ENCODE assay signal across 11 mouse cellular contexts in genomic region chr1:80213146-80213545, GRCm38 (mm10). TPM values are rescaled to one million over a fixed set of nuclear protein-coding genes. Genes with fewer than 3 reads are reported as not detected.
A peak's percentile ranks its signal among the peaks of the same experiment; 100 is the strongest.
DNase-seq lines count a peak whose midpoint lies in the region; ATAC-seq lines count a peak whose summit lies in the region.
"Had no signal": no experiment of that assay in that cellular context is flagged by ENCODE, and none has a peak within 500 bp of the region (broad histone marks: within the 10 kb centered on the region; RNA-seq: fewer than 3 reads in every experiment).

No protein-coding gene starts in this region.

- H3K4me1 ChIP-seq in kidney, embryonic 14.5 days (ENCODE audit: control insufficient read depth, insufficient read depth, low read length) = no peaks in the 10 kb centered on the region
- H3K4me1 ChIP-seq in embryonic facial prominence, embryonic 15.5 days = no peaks in the 10 kb centered on the region
- H3K4me1 ChIP-seq: liver, embryonic 12.5 days; midbrain, embryonic 15.5 days had no signal

- 80% methylated on average over 10 of the region's 10 CpGs for WGBS in kidney, embryonic 14.5 days
- WGBS in embryonic facial prominence, embryonic 15.5 days = 88% methylated on average over 10 of the region's 10 CpGs

- DNase-seq in cerebellum, adult 18-20 months = peak; percentile 4 to 11
- no peak for DNase-seq in cerebellum, adult 11-12 months
- no peak for DNase-seq in kidney, postnatal 14 days
- peak; percentile 47 for DNase-seq in lung, postnatal 10 days
- no peak for DNase-seq in thymus, postnatal 14 days
- no peak for DNase-seq in ovary, adult 18-20 months (ENCODE audit: low spot score)
- DNase-seq: kidney, adult 11 months had no signal

- no peak overlapping the region for H3K4me2 ChIP-seq in kidney, embryonic 14.5 days (replicated peaks; ENCODE audit: low read depth, low read length)
- peak overlapping the region; percentile 8; the same call in 1 of the 2 replicates for H3K4me2 ChIP-seq in embryonic facial prominence, embryonic 15.5 days (replicated peaks)
- H3K4me2 ChIP-seq: liver, embryonic 12.5 days; midbrain, embryonic 15.5 days had no signal

- no peak overlapping the region for H3K9ac ChIP-seq in kidney, embryonic 14.5 days (ENCODE audit: low read depth, low read length)
- no peak overlapping the region for H3K9ac ChIP-seq in embryonic facial prominence, embryonic 15.5 days
- H3K9ac ChIP-seq: liver, embryonic 12.5 days; midbrain, embryonic 15.5 days had no signal

- no peak for ATAC-seq in kidney, embryonic 14.5 days (ENCODE audit: low FRiP score, low TSS enrichment)
- ATAC-seq in embryonic facial prominence, embryonic 15.5 days (ENCODE audit: insufficient number of reproducible peaks, low FRiP score, low TSS enrichment, low read depth) = no peak
- ATAC-seq: liver, embryonic 12.5 days; midbrain, embryonic 15.5 days had no signal

- H3K36me3 ChIP-seq in kidney, embryonic 14.5 days (ENCODE audit: control insufficient read depth, insufficient read depth, low read length) = no peaks in the 10 kb centered on the region
- H3K36me3 ChIP-seq in embryonic facial prominence, embryonic 15.5 days = no peaks in the 10 kb centered on the region
- H3K36me3 ChIP-seq: liver, embryonic 12.5 days; midbrain, embryonic 15.5 days had no signal

- no peak overlapping the region; the same call in 1 of the 2 replicates for H3K27ac ChIP-seq in kidney, embryonic 14.5 days (ENCODE audit: low read depth, low read length)
- no peak overlapping the region for H3K27ac ChIP-seq in embryonic facial prominence, embryonic 15.5 days (replicated peaks)
- H3K27ac ChIP-seq: liver, embryonic 12.5 days; midbrain, embryonic 15.5 days had no signal

- H3K27me3 ChIP-seq in kidney, embryonic 14.5 days (ENCODE audit: control insufficient read depth, insufficient read depth, low read length) = no peaks in the 10 kb centered on the region
- H3K27me3 ChIP-seq in embryonic facial prominence, embryonic 15.5 days = no peaks in the 10 kb centered on the region
- H3K27me3 ChIP-seq: liver, embryonic 12.5 days; midbrain, embryonic 15.5 days had no signal

- peak overlapping the region; percentile 6; the same call in 1 of the 2 replicates for H3K4me3 ChIP-seq in kidney, embryonic 14.5 days (ENCODE audit: low read length)
- 0 out of 2 replicates have a peak overlapping the region, but pooled peaks have one; percentile 4 for H3K4me3 ChIP-seq in embryonic facial prominence, embryonic 15.5 days (replicated peaks)
- H3K4me3 ChIP-seq: liver, embryonic 12.5 days; midbrain, embryonic 15.5 days had no signal

- no peaks in the 10 kb centered on the region for H3K9me3 ChIP-seq in kidney, embryonic 14.5 days (ENCODE audit: control insufficient read depth, low read length)
- H3K9me3 ChIP-seq in embryonic facial prominence, embryonic 15.5 days (replicated peaks) = no peaks in the 10 kb centered on the region
- H3K9me3 ChIP-seq: liver, embryonic 12.5 days; midbrain, embryonic 15.5 days had no signal

RNA-seq across cellular contexts. Expression of gene Fam124b, which starts 5.1 kb away (rescaled TPM):
- 0.84 and 1.0 TPM in 2 replicates for polyA plus RNA-seq in kidney, embryonic 14.5 days (2014; fragmentation: Nextera tagmentation; extraction: Ambion mirVana)
- polyA plus RNA-seq in embryonic facial prominence, embryonic 15.5 days (2015; fragmentation: Nextera tagmentation; extraction: Ambion mirVana) = 1.1 and 1.4 TPM in 2 replicates
- polyA plus RNA-seq: liver, embryonic 12.5 days had no signal

Comparison
In these comparisons a context has a peak if more than half of its experiments do, and no peak if none do; other contexts are left out.
1. DNase-seq: peak in cerebellum, adult 18-20 months (2 of 2) and lung, postnatal 10 days (single experiment); none in cerebellum, adult 11-12 months (single experiment), kidney, postnatal 14 days (single experiment), thymus, postnatal 14 days (single experiment) and ovary, adult 18-20 months (single experiment).